ENCODE assay signal across 9 mouse cellular contexts in genomic region chr2:12060034-12060723, GRCm38 (mm10).
DNase-seq lines count a peak whose midpoint lies in the region; ATAC-seq and TF ChIP-seq lines count a peak whose summit lies in the region.
"Had no signal": no experiment of that assay in that cellular context is flagged by ENCODE, and none has a peak within 500 bp of the region (broad histone marks: within the 10 kb centered on the region; RNA-seq: fewer than 3 reads in every experiment).

No protein-coding gene starts in this region.

- H3K27ac ChIP-seq in embryonic facial prominence, embryonic 13.5 days, result peak overlapping the region; percentile 57
- H3K27ac ChIP-seq in intestine, postnatal 0 days (ENCODE audit: low read depth, low read length), result no peak overlapping the region
- H3K27ac ChIP-seq in liver, embryonic 15.5 days (replicated peaks), result no peak overlapping the region
- H3K27ac ChIP-seq: macrophage had no signal

- H3K9ac ChIP-seq in embryonic facial prominence, embryonic 13.5 days, result no peak overlapping the region
- no peak overlapping the region for H3K9ac ChIP-seq in intestine, postnatal 0 days (ENCODE audit: low read depth, low read length)
- H3K9ac ChIP-seq in liver, embryonic 15.5 days, result no peak overlapping the region

- H3K4me2 ChIP-seq in embryonic facial prominence, embryonic 13.5 days, result no peak overlapping the region
- H3K4me2 ChIP-seq in intestine, postnatal 0 days (replicated peaks; ENCODE audit: low read depth), result no peak overlapping the region
- H3K4me2 ChIP-seq in liver, embryonic 15.5 days, result no peak overlapping the region

- H3K9me3 ChIP-seq in embryonic facial prominence, embryonic 13.5 days, result no peaks in the 10 kb centered on the region
- no peaks in the 10 kb centered on the region for H3K9me3 ChIP-seq in intestine, postnatal 0 days (ENCODE audit: control insufficient read depth)
- H3K9me3 ChIP-seq in liver, embryonic 15.5 days (replicated peaks), result no peaks in the 10 kb centered on the region

- no peaks in the 10 kb centered on the region for H3K27me3 ChIP-seq in embryonic facial prominence, embryonic 13.5 days
- H3K27me3 ChIP-seq in intestine, postnatal 0 days (replicated peaks; ENCODE audit: control insufficient read depth, insufficient read depth, low read length), result no peaks in the 10 kb centered on the region
- H3K27me3 ChIP-seq in liver, embryonic 15.5 days, result no peaks in the 10 kb centered on the region

- peak; percentile 85 for DNase-seq in embryo, embryonic 10 days (ENCODE audit: low spot score)
- no peak for DNase-seq in B cell, adult 2 months
- no peak for DNase-seq in gastrocnemius, postnatal 36 days
- DNase-seq in thymus, postnatal 4 days, result no peak

- no peaks in the 10 kb centered on the region for H3K36me3 ChIP-seq in embryonic facial prominence, embryonic 13.5 days
- H3K36me3 ChIP-seq in intestine, postnatal 0 days (ENCODE audit: control insufficient read depth, insufficient read depth), result no peaks in the 10 kb centered on the region
- H3K36me3 ChIP-seq in liver, embryonic 15.5 days (replicated peaks), result no peaks in the 10 kb centered on the region

- no peak overlapping the region for H3K4me3 ChIP-seq in embryonic facial prominence, embryonic 13.5 days
- no peak overlapping the region for H3K4me3 ChIP-seq in intestine, postnatal 0 days (ENCODE audit: low read depth, low read length)
- H3K4me3 ChIP-seq in liver, embryonic 15.5 days (replicated peaks), result no peak overlapping the region
- H3K4me3 ChIP-seq: erythroblast, embryonic 14.5 days had no signal

- intact Hi-C loops in gastrocnemius, postnatal 36 days (cut with DNase I), result no loop called here

- WGBS in embryonic facial prominence, embryonic 13.5 days, result 28% methylated on average over 5 of the region's 5 CpGs
- WGBS in intestine, postnatal 0 days, result 49% methylated on average over 5 of the region's 5 CpGs
- WGBS in liver, embryonic 15.5 days (ENCODE audit: insufficient replicate concordance), result 39% methylated on average over 5 of the region's 5 CpGs

- 0 out of 2 replicates have a peak, but pooled peaks have one; percentile 21 for TF ChIP-seq CTCF in intestine, postnatal 0 days (IDR thresholded peaks at IDR 0.05; ENCODE audit: low read depth)

- peaks cover 20% of the 10 kb centered on the region for H3K4me1 ChIP-seq in embryonic facial prominence, embryonic 13.5 days
- H3K4me1 ChIP-seq in intestine, postnatal 0 days (replicated peaks; ENCODE audit: control insufficient read depth, insufficient read depth, low read length), result no peaks in the 10 kb centered on the region
- H3K4me1 ChIP-seq in liver, embryonic 15.5 days (replicated peaks), result no peaks in the 10 kb centered on the region

- ATAC-seq in embryonic facial prominence, embryonic 13.5 days (ENCODE audit: insufficient number of reproducible peaks, insufficient read depth, low FRiP score, low TSS enrichment, low read depth), result 0 out of 2 replicates have a peak, but pooled peaks have one; percentile 59
- no peak for ATAC-seq in intestine, postnatal 0 days
- peak; percentile 54 for ATAC-seq in liver, embryonic 15.5 days (ENCODE audit: insufficient read depth)
